Mouse (Mus musculus) erythroblast, embryonic 14.5 days (primary cell): ENCODE results near the gene Epb41.

ENCODE experiments used
- GATA1 ChIP-seq: IDR thresholded peaks from 2 replicates; pipeline ENCODE4 v1.6.1; 2012; ENCODE audit warnings: low read length, inconsistent platforms, mixed read lengths
- TAL1 ChIP-seq: IDR thresholded peaks from 3 replicates; pipeline ENCODE4 v1.6.1; 2012; ENCODE audit warnings: low read length, inconsistent platforms, mixed read lengths

GRCm38 (mm10) chr4:131918711-131919500 is 156.2 kb downstream of the Epb41 start:
- TF ChIP-seq GATA1, result no peak
- TF ChIP-seq TAL1, result no peak
